Mouse (Mus musculus): Measurements from ENCODE around the gene R3hdml.
A peak's percentile ranks its signal among the peaks of the same experiment; 100 is the strongest.

DNA sequence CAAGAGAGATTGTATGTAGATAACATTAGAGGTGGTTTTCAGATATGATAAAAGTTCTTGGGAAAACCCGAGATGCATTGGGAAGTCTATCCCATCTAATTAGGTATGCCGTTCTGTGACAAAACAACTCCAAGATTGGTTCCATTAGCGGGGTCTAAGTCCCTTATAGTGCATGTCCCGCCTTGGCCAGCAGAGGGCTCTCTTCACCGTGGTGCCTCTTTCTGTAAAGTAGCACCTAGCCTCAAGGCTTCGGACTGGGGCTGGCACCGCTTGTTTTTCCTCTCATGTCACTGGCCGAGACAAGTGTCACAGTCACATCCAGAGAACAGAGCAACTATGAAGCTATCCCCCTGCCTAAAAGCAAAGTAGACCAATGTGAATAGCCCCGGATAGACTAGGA, 39.8 kb downstream of the R3hdml start:
- TF ChIP-seq SMC3 (IDR thresholded peaks at IDR 0.05; ENCODE audit: low read depth, low read length) (peak; percentile 82), EP300 (IDR thresholded peaks at IDR 0.05; ENCODE audit: low read depth in 1 of 2, low read length in 2 of 2) (no peak), TCF12 (IDR thresholded peaks at IDR 0.05; ENCODE audit: low read depth, low read length) (no peak), TAL1 (IDR thresholded peaks at IDR 0.05; ENCODE audit: low read length) (no peak)
